Mouse (Mus musculus) c-Kit-positive CD71-positive TER-119-negative erythroid progenitor cells, embryonic 14.5 days (primary cell): ENCODE results near the gene Ccr10.
"Not testable (repeated sequence)": the region's sequence is repeated elsewhere in the genome, so short reads cannot be mapped to it uniquely, and the experiment has no call there.

Source experiments
- DNase-seq: peaks from one replicate; pipeline ENCODE4 v3.0.0-alpha.2; 2013; ENCODE audit warnings: low read depth

Gene Ccr10

DNA sequence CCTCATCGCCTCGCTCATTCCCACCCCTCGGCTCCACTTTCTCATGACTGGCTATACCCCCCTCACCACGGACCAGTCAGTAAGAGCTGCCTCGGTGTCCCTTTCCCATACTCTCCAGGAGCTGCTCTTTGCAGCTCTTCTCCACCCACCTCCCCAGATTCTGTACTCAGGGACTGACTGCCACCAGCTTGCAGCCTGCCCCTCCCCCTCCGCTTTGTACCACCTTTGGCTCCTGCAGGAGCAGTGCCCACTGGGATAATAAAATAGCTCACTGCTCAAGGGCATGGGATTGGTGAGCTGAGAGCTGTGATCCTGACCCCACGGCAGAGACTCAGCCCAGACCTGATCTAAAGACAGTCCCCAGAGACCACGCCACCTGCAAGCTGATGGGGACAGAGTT, 50.7 kb downstream of the Ccr10 start:
- not testable (repeated sequence) for DNase-seq
